Mouse (Mus musculus) Patski (cell line): ENCODE results near the gene Pdzd7. TPM values are rescaled to one million over a fixed set of nuclear protein-coding genes. Genes with fewer than 3 reads are reported as not detected.

Experiments used
- ATAC-seq: fragments of 100-300 bp; one replicate; pipeline ENCODE4 v1.8.0; 2021
- CTCF ChIA-PET: fragments of 350-600 bp; sonication (Branson Sonifier 250); formaldehyde crosslinking; loops from one replicate; lab custom pipeline; 2022; ENCODE audit warnings: inconsistent platforms; lab: Charles Lee
- POLR2A ChIA-PET: fragments of 350-600 bp; sonication (Branson Sonifier 250); formaldehyde crosslinking; loops from one replicate; lab custom pipeline; 2022; ENCODE audit warnings: antibody characterized with exemption, inconsistent platforms; lab: Charles Lee
- DNase-seq: peaks from one replicate; pipeline ENCODE4 v3.0.0-alpha.2; 2011; ENCODE audit warnings: low read depth, low spot score
- H3K27me3 ChIP-seq: fragments of 371-371 bp; one replicate; pipeline ENCODE4 v1.5.1; 2021
- CTCF ChIP-seq: fragments of 100-300 bp; IDR thresholded peaks from one replicate; pipeline ENCODE4 v1.5.1; 2021
- in situ Hi-C: fragments of 300-500 bp; cut with MboI; formaldehyde crosslinking; loops from 3 replicates; pipeline ENCODE4 v1.11.1; 2018; ENCODE audit warnings: low pct_unique_long_range_greater_than_20kb, mixed read lengths
- polyA plus RNA-seq: library from polyadenylated mRNA; unstranded; gene quantifications from one replicate; pipeline ENCODE4 v1.2.3, GENCODE M21; 2021

Pdzd7 gene
- polyA plus RNA-seq, 1 experiment from 2014 or later: 4.9 TPM

GRCm38 (mm10) chr19:45005957-45006712 is 39.4 kb downstream of the Pdzd7 start, which contains the start of gene Mrpl43:
Gene Mrpl43, minus strand, starts transcription at chr19:45006442.
- H3K27me3 ChIP-seq: no peaks in the 10 kb centered on the region
- in situ Hi-C loops: no loop called here
- DNase-seq: no peak
- TF ChIP-seq CTCF: no peak
- ChIA-PET CTCF (interaction anchor here (1.0 to 14.5 kb wide), 3 partner anchors 8 to 23 kb away, joined by 3 to 188 read pairs (median 5); partner anchors contain the start of gene Lzts2), POLR2A (interaction anchor here (0.6 to 3.2 kb wide), 7 partner anchors 10 to 441 kb away, joined by 3 to 14 read pairs (median 3); no protein-coding TSS in a partner anchor)
- peak; percentile 40 for ATAC-seq

GRCm38 (mm10) chr19:45005444-45005843 is 40.1 kb downstream of the Pdzd7 start, which contains the start of gene Twnk:
Gene Twnk, plus strand, starts transcription at chr19:45005663.
- DNase-seq: no peak
- no peak for TF ChIP-seq CTCF
- in situ Hi-C loops: no loop called here
- CTCF ChIA-PET: interaction anchor here (1.0 to 14.5 kb wide), 4 partner anchors 8 to 24 kb away, joined by 3 to 188 read pairs (median 5); partner anchors contain the start of gene Lzts2
- peak; percentile 18 for ATAC-seq
- POLR2A ChIA-PET: interaction anchor here (0.6 to 3.2 kb wide), 5 partner anchors 11 to 440 kb away, joined by 3 to 14 read pairs (median 3); no protein-coding TSS in a partner anchor
- no peaks in the 10 kb centered on the region for H3K27me3 ChIP-seq

- in situ Hi-C loops: no loop called here
Measured at GRCm38 (mm10) chr19:45003740-45004516, 41.6 kb downstream of the Pdzd7 start.

GRCm38 (mm10) chr19:45002301-45002700 is 43.2 kb downstream of the Pdzd7 start:
- TF ChIP-seq CTCF: no peak
- ChIA-PET CTCF (no interaction called here), POLR2A (no interaction called here)
- DNase-seq (no peak), ATAC-seq (no peak)
- no peaks in the 10 kb centered on the region for H3K27me3 ChIP-seq
- in situ Hi-C loops: no loop called here

More at GRCm38 (mm10) chr19:45003740-45004516, 41.6 kb downstream of the Pdzd7 start:
- CTCF ChIA-PET: interaction anchor here (1.6 kb wide), 1 partner anchor 18 kb away, joined by 5 read pairs; no protein-coding TSS in a partner anchor
- no peak for TF ChIP-seq CTCF
- DNase-seq (no peak), ATAC-seq (no peak)
- POLR2A ChIA-PET: interaction anchor here (0.6 to 1.2 kb wide), 3 partner anchors 12 to 439 kb away, joined by 3 to 10 read pairs (median 3); no protein-coding TSS in a partner anchor
- no peaks in the 10 kb centered on the region for H3K27me3 ChIP-seq

DNA sequence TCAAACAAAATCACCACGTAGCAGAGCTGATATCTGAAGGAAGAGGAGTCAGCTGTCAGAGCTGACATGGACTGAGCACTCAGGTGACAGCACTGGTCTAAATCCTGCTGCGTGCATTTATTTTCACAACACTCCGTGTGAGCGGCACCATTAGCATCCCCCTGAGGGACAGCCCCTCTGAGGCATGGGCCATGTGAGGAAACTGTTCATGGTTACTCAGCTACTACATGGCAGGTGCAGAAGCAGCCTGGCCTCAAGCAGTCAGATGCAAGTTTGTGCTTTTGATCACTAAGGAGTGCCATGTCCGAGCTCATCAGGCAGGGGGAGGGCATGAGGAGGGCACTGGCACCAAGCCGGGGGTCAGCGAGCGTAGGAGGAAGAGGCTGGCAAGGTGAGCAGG is 45.9 kb downstream of the Pdzd7 start:
- ATAC-seq: no peak
- DNase-seq: no peak
- no peak for TF ChIP-seq CTCF

GRCm38 (mm10) chr19:44997786-44998185 is 47.7 kb downstream of the Pdzd7 start:
- in situ Hi-C loops: no loop called here

More for the DNA sequence above, 45.9 kb downstream of the Pdzd7 start:
- H3K27me3 ChIP-seq: no peaks in the 10 kb centered on the region
- in situ Hi-C loops: no loop called here
- ChIA-PET POLR2A (no interaction called here), CTCF (no interaction called here)

DNA sequence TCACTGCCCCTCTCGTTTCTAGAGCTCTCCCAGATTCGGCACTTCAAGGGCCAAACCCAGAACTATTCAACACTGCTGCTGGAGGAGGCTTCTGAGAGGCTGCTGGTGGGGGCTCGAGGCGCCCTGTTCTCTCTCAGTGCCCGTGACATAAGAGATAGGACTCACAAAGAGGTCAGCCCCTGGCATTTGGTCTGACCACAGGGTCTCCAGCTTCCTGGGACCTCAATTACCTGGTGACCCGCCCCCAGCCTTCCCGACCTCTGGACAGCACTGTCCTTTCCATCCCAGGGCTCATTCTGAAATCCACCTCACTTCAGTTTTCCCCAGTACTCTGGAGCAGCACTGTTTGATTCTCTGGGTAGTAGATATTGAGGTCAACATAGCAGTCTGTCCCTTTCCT is 52.8 kb downstream of the Pdzd7 start:
- H3K27me3 ChIP-seq: no peaks in the 10 kb centered on the region
- ATAC-seq: no peak
- no peak for DNase-seq
- CTCF ChIA-PET: no interaction called here
- POLR2A ChIA-PET: no interaction called here
- in situ Hi-C loops: no loop called here
- TF ChIP-seq CTCF: no peak

More at GRCm38 (mm10) chr19:44997786-44998185, 47.7 kb downstream of the Pdzd7 start:
- POLR2A ChIA-PET: no interaction called here
- TF ChIP-seq CTCF: no peak
- no peaks in the 10 kb centered on the region for H3K27me3 ChIP-seq
- CTCF ChIA-PET: interaction anchor here (1.1 kb wide), 1 partner anchor 8 kb away, joined by 3 read pairs; the partner anchor contains the start of gene Mrpl43
- no peak for DNase-seq
- ATAC-seq: no peak

- ATAC-seq (no peak), DNase-seq (no peak)
- no peaks in the 10 kb centered on the region for H3K27me3 ChIP-seq
- ChIA-PET POLR2A (no interaction called here), CTCF (no interaction called here)
- in situ Hi-C loops: no loop called here
- no peak for TF ChIP-seq CTCF
Measured at GRCm38 (mm10) chr19:44992246-44992645, 53.3 kb downstream of the Pdzd7 start.

- DNase-seq: no peak
- no peaks in the 10 kb centered on the region for H3K27me3 ChIP-seq
- ATAC-seq: no peak
- in situ Hi-C loops: no loop called here
- ChIA-PET POLR2A (no interaction called here), CTCF (no interaction called here)
- no peak for TF ChIP-seq CTCF
Measured at GRCm38 (mm10) chr19:44991031-44991430, 54.5 kb downstream of the Pdzd7 start.
